Mouse (Mus musculus): Measurements from ENCODE around the gene Rabl3. TPM values are rescaled to one million over a fixed set of nuclear protein-coding genes. Genes with fewer than 3 reads are reported as not detected.
A peak's percentile ranks its signal among the peaks of the same experiment; 100 is the strongest.

Gene Rabl3
- polyA plus RNA-seq (2012; rRNA removed): 7.5 and 8.6 TPM in 2 replicates

DNA sequence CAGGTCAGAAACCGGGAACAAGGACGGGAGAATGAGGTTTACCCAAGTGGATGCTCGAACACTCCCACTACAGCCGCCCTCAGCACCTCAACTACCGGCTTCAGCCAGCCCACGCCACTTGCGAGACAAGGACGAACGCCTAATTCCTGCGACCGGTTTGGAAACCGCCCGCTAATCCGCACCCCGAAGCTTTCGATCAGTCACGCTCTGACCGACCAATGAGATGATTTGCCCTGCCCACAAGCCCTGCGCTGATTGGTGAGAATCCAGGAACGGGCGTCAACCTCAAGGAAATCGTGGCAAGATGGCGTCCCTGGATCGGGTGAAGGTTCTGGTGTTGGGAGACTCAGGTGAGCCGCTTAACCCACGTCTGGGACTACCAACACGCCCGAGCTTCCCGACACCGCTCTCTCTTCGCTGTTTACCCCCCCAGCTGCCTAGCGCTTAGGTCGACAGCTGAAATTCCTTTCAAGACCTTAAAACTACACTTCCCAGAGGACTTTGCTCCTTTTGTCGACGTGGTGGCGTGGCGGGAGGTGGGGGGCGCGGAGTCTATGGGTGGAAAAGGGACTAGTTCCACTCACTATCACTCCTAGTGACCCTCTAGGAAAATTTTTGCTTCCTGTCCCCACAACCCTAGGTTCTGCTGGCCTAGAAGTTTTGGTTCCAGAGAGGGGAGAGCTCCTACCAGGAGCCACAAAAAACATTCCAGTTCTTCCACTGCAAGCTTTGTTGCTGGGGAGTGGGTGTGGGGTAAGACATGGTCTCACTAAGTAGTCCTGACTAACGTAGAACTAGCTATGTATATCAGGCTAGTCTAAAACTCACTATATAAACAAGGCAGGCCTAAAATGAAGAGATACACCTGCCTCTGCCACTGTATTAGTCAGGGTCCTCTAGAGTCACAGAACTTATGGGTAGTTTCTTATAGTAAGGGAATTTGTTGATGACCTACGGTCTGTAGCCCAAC lies at the start of gene Rabl3, which contains the start of gene Gtf2e1:
Gene Rabl3, plus strand, starts transcription at position 275 of the 970 bp plus-strand sequence.
Gene Gtf2e1, minus strand, starts transcription at position 179 of the 970 bp plus-strand sequence.
- 1% methylated on average over 41 of the region's 41 CpGs for WGBS
- TF ChIP-seq CTCF (IDR thresholded peaks at IDR 0.05; ENCODE audit: borderline replicate concordance, insufficient read depth, low read depth, low read length) (peak; percentile 10; the same call in 1 of the 2 replicates), POLR2A (IDR thresholded peaks at IDR 0.05; ENCODE audit: borderline replicate concordance, insufficient read depth, low read length) (peak; percentile 91; the same call in 1 of the 2 replicates)
- peak within 1 kb of the TSS; percentile 98 for H3K4me3 ChIP-seq (replicated peaks; ENCODE audit: insufficient read depth, low read depth, low read length)
- peak; percentile 98 to 99 for DNase-seq
- H3K4me1 ChIP-seq (ENCODE audit: control insufficient read depth, insufficient read depth, low read length): peaks cover 6% of the 10 kb centered on the region; the same call in 1 of the 2 replicates
- H3K27me3 ChIP-seq (ENCODE audit: control insufficient read depth, insufficient read depth, low read length): no peaks in the 10 kb centered on the region
- peak within 1 kb of the TSS; percentile 98 for H3K27ac ChIP-seq (ENCODE audit: insufficient read depth, low read length)

DNA sequence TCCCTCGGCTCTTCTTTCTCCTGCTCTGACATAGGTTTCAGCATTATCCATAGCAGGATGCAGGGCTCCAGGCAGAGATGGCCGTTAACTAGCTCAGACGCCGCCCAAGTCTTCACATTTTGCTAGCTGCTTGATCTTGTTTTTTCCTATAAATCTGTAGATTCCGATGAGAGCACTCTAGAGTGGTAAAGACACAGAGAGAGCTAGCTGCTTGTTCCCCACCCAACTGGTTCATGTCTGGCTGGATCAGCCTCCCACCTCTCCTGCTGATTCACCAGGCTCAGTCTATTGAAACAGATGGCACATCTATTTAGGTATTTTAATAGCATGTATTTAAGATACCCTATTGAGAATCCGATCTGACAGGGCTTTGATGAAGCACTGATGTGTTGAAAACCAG lies 44.7 kb upstream of the Rabl3 start:
- peak; percentile 42 to 60 for DNase-seq
- H3K4me3 ChIP-seq (replicated peaks; ENCODE audit: insufficient read depth, low read depth, low read length): no peak overlapping the region
- TF ChIP-seq CTCF (IDR thresholded peaks at IDR 0.05; ENCODE audit: borderline replicate concordance, insufficient read depth, low read depth, low read length) (no peak), POLR2A (IDR thresholded peaks at IDR 0.05; ENCODE audit: borderline replicate concordance, insufficient read depth, low read length) (no peak)
- no peak overlapping the region for H3K27ac ChIP-seq (ENCODE audit: insufficient read depth, low read length)
- H3K27me3 ChIP-seq (ENCODE audit: control insufficient read depth, insufficient read depth, low read length): no peaks in the 10 kb centered on the region
- peaks cover 9% of the 10 kb centered on the region for H3K4me1 ChIP-seq (ENCODE audit: control insufficient read depth, insufficient read depth, low read length)
- WGBS: 47% methylated on average over 6 of the region's 6 CpGs

DNA sequence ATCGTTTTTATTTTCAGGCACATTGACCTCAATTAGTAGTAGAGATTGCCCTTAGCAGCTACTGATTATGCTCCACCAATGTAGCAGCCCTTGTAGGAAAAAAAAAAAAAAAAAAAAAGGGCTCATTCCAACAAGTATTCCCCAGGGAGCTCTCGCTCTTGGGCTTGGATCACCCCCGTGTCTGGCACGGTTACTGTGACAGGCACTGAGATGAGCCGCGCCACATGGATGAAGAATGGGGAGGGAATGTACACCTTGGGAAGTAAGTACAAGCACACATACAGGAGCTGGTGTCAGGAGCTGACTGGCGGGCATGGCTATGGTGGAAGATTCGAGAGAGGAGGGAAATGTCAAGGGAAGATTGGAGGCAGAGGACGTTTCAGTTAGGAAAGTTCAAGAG lies 41.1 kb upstream of the Rabl3 start:
- 68% methylated on average over 9 of the region's 9 CpGs for WGBS
- TF ChIP-seq CTCF (IDR thresholded peaks at IDR 0.05; ENCODE audit: borderline replicate concordance, insufficient read depth, low read depth, low read length) (no peak), POLR2A (IDR thresholded peaks at IDR 0.05; ENCODE audit: borderline replicate concordance, insufficient read depth, low read length) (no peak)
- Histone ChIP-seq H3K4me3 (replicated peaks; ENCODE audit: insufficient read depth, low read depth, low read length) (no peak overlapping the region), H3K4me1 (ENCODE audit: control insufficient read depth, insufficient read depth, low read length) (peaks cover 9% of the 10 kb centered on the region), H3K27me3 (ENCODE audit: control insufficient read depth, insufficient read depth, low read length) (no peaks in the 10 kb centered on the region), H3K27ac (ENCODE audit: insufficient read depth, low read length) (no peak overlapping the region)
- no peak for DNase-seq

DNA sequence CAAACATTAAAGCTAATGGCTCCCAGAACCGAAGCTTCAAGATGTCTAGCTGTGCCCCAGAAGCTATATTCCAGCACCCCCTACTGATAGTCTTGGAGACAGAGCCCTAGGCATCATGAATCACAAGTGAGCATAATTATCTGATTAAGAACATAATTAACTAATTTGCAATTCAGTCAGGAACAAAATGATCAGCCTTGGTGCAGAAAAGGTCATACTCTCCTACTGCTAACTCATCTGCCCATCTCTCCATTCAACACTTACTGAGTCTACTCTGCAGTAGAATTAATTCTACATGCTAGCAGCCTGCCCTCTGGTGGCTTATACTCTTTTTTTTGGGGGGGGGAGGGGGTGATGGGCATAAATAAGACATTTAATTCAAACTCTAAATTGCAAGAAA lies 35.2 kb upstream of the Rabl3 start:
- Histone ChIP-seq H3K27me3 (ENCODE audit: control insufficient read depth, insufficient read depth, low read length) (no peaks in the 10 kb centered on the region), H3K4me1 (ENCODE audit: control insufficient read depth, insufficient read depth, low read length) (no peaks in the 10 kb centered on the region), H3K4me3 (replicated peaks; ENCODE audit: insufficient read depth, low read depth, low read length) (no peak overlapping the region), H3K27ac (ENCODE audit: insufficient read depth, low read length) (no peak overlapping the region)
- peak in 1 of 2 experiments; percentile 34 for DNase-seq
- 30% methylated on average over 1 of the region's 1 CpGs for WGBS
- TF ChIP-seq POLR2A (IDR thresholded peaks at IDR 0.05; ENCODE audit: borderline replicate concordance, insufficient read depth, low read length) (no peak), CTCF (IDR thresholded peaks at IDR 0.05; ENCODE audit: borderline replicate concordance, insufficient read depth, low read depth, low read length) (peak; percentile 36; the same call in 1 of the 2 replicates)

DNA sequence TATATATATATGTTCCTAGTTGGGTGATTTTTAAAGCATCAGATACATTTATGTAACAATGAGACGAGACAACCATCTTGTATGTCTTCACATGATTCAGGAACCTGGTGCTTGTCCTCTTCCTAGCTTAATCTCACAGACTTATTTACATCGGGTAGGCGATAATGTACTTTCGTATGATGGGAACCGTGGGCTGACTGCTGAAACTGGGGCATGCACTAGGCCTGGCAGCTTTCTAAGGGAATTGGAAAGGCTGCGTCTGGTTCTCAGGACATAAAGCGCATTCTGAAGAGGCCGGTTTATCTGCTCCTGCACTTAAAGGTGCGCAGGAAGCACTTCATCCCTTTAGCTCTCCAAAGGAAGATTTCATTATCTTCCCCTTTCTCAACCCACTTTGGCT lies 32.9 kb upstream of the Rabl3 start:
- no peak overlapping the region for H3K4me3 ChIP-seq (replicated peaks; ENCODE audit: insufficient read depth, low read depth, low read length)
- no peak for DNase-seq
- TF ChIP-seq CTCF (IDR thresholded peaks at IDR 0.05; ENCODE audit: borderline replicate concordance, insufficient read depth, low read depth, low read length) (no peak), POLR2A (IDR thresholded peaks at IDR 0.05; ENCODE audit: borderline replicate concordance, insufficient read depth, low read length) (no peak)
- H3K27me3 ChIP-seq (ENCODE audit: control insufficient read depth, insufficient read depth, low read length): no peaks in the 10 kb centered on the region
- 90% methylated on average over 9 of the region's 9 CpGs for WGBS
- no peaks in the 10 kb centered on the region for H3K4me1 ChIP-seq (ENCODE audit: control insufficient read depth, insufficient read depth, low read length)
- H3K27ac ChIP-seq (ENCODE audit: insufficient read depth, low read length): no peak overlapping the region

DNA sequence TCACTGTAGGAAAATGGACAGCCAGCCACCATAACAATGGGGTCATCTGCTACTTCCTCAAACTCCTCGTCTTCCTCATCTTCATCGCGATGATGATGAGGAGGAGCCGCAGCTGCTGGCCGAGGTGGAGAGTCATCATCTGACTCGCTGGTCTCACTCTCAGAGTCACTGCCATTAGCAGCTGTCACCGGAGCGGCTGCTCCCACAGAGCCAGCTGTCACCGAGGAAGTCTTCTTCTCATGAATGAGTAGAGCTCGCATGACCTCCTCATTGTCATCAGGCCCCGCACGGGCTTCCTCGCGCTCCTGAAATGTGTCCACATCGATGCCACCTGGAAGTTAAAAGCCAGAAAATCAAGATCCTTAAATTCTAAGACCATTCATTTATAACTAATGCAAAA lies 28.2 kb upstream of the Rabl3 start:
- WGBS: 68% methylated on average over 15 of the region's 15 CpGs
- DNase-seq: no peak

DNA sequence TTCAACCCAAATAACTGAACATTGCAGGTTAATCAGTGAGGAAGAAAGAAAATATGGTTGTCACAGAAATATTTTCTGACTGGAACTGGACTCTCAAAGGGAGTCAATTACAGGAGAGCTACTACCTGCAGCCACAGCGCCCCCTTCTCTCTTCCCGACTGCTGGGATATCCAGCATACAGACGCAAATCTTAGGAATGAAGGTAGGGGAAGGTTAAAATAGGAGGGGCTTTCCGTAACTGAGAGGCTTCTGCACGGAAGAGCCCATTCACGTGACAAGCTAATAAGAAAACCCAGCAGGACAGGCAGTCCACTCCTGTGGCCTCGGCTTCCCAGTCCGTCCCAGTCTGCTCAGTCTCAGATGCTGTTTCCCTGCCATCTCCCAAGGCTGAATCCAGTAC lies 25.0 kb upstream of the Rabl3 start:
- TF ChIP-seq POLR2A (IDR thresholded peaks at IDR 0.05; ENCODE audit: borderline replicate concordance, insufficient read depth, low read length) (no peak), CTCF (IDR thresholded peaks at IDR 0.05; ENCODE audit: borderline replicate concordance, insufficient read depth, low read depth, low read length) (no peak)
- no peaks in the 10 kb centered on the region for H3K27me3 ChIP-seq (ENCODE audit: control insufficient read depth, insufficient read depth, low read length)
- DNase-seq: no peak
- 77% methylated on average over 8 of the region's 8 CpGs for WGBS
- H3K4me1 ChIP-seq (ENCODE audit: control insufficient read depth, insufficient read depth, low read length): no peaks in the 10 kb centered on the region
- H3K4me3 ChIP-seq (replicated peaks; ENCODE audit: insufficient read depth, low read depth, low read length): no peak overlapping the region
- no peak overlapping the region for H3K27ac ChIP-seq (ENCODE audit: insufficient read depth, low read length)

More for the DNA sequence above, 28.2 kb upstream of the Rabl3 start:
- Histone ChIP-seq H3K4me3 (replicated peaks; ENCODE audit: insufficient read depth, low read depth, low read length) (no peak overlapping the region), H3K27ac (ENCODE audit: insufficient read depth, low read length) (no peak overlapping the region), H3K27me3 (ENCODE audit: control insufficient read depth, insufficient read depth, low read length) (no peaks in the 10 kb centered on the region), H3K4me1 (ENCODE audit: control insufficient read depth, insufficient read depth, low read length) (no peaks in the 10 kb centered on the region)
- TF ChIP-seq CTCF (IDR thresholded peaks at IDR 0.05; ENCODE audit: borderline replicate concordance, insufficient read depth, low read depth, low read length) (no peak), POLR2A (IDR thresholded peaks at IDR 0.05; ENCODE audit: borderline replicate concordance, insufficient read depth, low read length) (no peak)
